Mouse (Mus musculus): Measurements from ENCODE around the gene Cenpe. TPM values are rescaled to one million over a fixed set of nuclear protein-coding genes. Genes with fewer than 3 reads are reported as not detected.
A peak's percentile ranks its signal among the peaks of the same experiment; 100 is the strongest.

Cenpe gene
- total RNA-seq, 2 experiments from 2014 or later = 1.00 to 1.5 TPM

DNA sequence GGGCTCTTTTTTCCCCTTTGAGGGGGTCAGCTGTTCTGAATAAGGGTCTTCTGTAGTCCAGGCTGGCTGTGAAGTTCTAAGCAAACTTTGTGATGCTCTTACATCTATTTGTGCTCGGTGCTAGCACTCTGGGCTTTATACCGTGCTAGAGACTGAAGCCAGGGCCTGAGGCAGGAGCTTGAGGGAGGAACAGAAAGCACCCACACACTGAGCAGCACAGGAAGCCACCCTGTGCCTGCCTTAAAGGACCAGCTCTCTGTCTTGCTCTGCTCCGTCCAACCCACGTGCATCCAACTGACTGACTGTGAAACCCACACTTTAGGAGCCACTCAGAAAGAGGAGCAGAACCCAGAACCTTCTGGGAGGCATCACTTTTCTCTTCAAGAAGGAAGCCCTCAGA lies 67.8 kb downstream of the Cenpe start:
- DNase-seq (ENCODE audit: low spot score in 2 of 2) = no peak
- intact Hi-C loops (cut with DNase I) = loop anchor here (5.0 to 10.0 kb wide), 2 partner anchors 452 to 595 kb away; no protein-coding TSS in a partner anchor

DNA sequence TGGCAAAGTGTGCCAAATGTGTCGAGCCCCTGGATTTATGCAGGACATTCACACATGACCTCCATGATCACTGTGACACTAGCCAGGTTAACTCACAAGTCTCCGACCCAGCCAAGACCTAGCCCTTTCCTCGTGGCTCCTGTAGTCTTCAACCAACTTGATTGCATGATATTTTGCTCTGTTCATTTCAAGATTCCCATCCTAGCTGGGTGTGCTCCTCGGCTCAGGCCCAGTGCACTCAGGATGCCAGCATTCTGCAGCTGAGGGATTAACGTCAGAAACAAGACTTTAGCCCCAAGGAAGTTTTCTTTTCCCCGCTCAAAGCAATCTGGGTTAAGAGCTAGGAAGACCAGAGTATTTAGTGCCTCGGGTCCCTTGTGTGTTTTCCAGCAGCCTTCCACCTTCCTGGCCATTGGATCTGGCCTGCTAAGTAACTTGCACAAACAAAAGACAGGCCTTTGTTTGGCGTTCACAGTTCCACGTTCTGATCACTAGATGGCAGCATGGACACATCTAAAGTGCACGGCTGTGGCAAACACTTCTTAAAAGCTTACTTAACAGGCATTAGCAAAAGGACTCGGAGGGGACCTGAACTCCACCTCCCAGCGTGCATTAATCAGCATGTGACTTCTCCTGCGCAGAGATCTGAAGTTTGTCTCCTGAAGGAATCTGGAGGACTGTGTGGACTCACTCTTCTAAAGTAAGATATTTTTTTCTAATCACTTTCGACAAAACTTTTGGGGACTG lies 68.5 kb downstream of the Cenpe start, which contains the start of gene Bdh2:
Bdh2 (plus strand) TSS at position 553 of the 747 bp plus-strand sequence.
- DNase-seq (ENCODE audit: low spot score in 2 of 2) = peak; percentile 47 to 70
- intact Hi-C loops (cut with DNase I) = loop anchor here (5.0 to 10.0 kb wide), 2 partner anchors 451 to 594 kb away; no protein-coding TSS in a partner anchor

DNA sequence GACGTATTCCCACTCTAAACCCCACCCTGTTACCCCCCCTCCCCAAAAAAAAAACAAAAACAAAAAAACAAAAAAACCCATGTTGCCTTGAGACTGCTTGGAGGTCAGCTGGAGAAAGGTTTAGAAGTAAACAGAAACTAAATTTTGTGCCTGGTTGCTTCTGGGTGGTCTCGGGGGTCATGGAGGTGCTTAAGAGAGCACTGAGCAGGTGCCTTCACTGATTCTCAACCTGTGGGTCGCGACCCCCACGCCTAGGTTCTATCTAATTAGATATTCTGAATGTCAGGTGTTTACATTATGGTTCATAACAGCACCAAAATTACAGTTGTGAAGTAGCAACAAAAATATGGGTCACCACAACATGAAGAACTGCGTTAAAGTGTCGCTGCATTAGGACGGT lies 69.4 kb downstream of the Cenpe start:
- intact Hi-C loops (cut with DNase I) = loop anchor here (5.0 to 10.0 kb wide), 2 partner anchors 451 to 593 kb away; no protein-coding TSS in a partner anchor

DNA sequence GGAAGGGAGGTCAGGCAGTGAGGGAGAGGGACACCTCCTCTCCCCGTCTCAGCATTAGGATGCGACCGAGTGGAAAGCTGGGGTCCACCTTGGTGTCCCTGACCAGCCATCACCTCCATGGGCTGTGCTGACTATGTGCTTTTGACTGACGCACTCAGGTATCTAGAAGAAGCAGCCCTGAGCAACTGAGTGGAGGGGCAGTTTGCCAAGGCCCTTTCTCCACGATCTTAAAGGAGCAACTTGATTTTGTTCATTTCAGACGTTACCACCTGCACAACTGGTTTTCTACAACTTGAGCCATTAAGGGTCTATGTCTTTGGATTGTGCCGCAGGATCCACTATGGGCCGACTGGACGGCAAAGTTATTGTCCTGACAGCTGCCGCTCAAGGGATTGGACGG lies 72.9 kb downstream of the Cenpe start:
- no peak for DNase-seq (ENCODE audit: low spot score in 2 of 2)
- intact Hi-C loops (cut with DNase I) = loop anchor here (10.0 kb wide), 1 partner anchor 590 kb away; no protein-coding TSS in a partner anchor

More for the DNA sequence above, 69.4 kb downstream of the Cenpe start:
- DNase-seq (ENCODE audit: low spot score in 2 of 2) = no peak

DNA sequence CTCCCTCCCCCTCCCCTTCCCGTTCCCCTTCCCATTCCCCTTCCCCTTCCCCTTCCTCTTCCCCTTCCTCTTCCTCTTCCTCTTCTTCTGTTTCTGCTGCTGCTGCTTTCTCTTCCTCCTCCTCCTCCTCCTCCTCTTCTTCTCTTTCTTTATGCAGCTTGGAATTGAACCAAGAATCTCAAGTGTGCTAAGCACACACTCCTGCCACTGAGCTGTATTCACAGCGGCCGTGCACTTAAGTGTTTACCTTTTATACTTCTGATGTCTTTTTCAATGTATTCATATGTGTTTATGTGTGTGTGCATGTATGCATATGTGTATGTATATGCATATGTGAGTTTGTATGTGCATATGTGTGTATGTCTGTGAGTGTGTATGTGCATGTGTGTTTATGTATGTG lies 73.5 kb downstream of the Cenpe start:
- intact Hi-C loops (cut with DNase I) = loop anchor here (10.0 kb wide), 1 partner anchor 589 kb away; no protein-coding TSS in a partner anchor
- no peak for DNase-seq (ENCODE audit: low spot score in 2 of 2)

DNA sequence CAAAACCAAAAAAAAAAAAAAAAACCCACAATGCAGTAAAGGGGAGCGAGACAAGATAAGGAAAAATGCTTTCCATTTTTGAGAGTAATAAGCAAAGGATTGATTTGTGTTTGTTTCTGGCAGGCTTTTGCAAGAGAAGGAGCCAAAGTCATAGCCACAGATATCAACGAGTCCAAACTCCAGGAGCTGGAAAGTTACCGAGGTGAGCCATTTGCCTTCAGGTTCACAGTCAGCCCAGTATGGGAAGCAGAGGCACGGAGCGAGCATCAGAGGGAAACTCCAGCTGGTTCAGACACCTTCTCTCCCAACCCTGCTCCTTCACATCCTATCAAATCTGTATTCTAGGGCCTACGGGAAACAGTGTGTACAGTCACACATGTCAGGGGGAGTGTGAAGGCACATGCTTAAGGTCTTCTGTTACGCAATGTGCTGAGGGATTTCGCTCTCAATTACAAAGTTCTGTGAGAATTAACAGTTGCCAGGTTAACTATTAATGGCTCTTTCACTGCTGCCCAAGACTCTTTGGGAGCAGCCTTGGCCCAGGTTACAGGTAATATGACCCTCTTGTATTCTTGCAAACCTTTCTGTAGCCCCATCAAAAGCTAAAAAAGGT lies 75.9 kb downstream of the Cenpe start:
- intact Hi-C loops (cut with DNase I) = loop anchor here (2.0 to 10.0 kb wide), 2 partner anchors 425 to 587 kb away; no protein-coding TSS in a partner anchor
- no peak for DNase-seq (ENCODE audit: low spot score in 2 of 2)

DNA sequence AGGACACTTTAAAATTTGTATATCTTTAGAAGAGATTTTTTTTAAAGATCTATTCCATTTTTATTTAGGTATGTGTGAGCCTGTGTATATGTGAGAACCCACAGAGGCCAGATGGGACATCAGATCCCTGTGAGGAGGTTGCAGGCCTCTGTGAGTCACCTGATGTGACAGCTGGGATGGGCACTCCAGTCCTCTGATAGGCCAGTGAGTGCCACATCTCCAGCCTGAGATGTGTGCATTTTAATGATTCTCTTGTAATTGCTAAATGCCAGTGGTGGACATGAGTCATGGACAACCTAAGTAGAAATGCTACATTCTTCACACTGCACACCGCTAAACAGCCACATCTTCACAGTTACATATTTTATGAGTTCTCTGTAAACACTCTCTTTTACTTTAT lies 76.8 kb downstream of the Cenpe start:
- intact Hi-C loops (cut with DNase I) = loop anchor here (2.0 to 10.0 kb wide), 2 partner anchors 424 to 586 kb away; no protein-coding TSS in a partner anchor
- DNase-seq (ENCODE audit: low spot score in 2 of 2) = no peak

DNA sequence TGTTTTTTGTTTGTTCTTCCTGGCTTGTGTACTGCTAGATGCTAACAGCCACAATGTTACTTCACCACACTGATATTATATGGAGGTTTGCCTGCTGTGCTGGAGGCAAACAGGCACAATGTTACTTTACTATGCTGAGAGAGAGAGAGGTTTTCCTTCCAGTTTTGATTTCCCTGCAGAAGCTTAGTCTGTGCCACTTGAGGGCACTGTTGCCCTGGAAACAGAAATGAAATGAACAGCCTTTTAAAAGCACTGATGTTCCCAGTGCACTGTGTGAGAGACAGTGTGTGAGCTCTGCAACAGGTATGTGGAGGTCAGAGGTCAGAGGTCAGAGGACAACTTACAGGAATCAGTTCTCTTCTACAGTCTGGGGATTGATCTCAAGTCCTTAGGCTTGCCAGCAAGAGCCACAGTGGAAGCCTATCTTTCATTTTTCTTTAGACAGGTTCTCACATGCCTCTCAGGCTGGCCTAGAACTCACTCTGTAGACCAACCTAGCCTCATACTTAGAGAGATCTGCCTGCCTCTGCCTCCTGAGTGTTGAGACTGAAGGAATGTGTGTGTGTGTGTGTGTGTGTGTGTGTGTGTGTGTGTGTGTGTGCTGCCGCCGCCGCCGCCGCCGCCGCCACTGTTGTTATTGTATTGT lies 78.0 kb downstream of the Cenpe start:
- peak; percentile 27 for DNase-seq (ENCODE audit: low spot score in 2 of 2)
- intact Hi-C loops (cut with DNase I) = loop anchor here (5.0 kb wide), 1 partner anchor 112 kb away; no protein-coding TSS in a partner anchor

DNA sequence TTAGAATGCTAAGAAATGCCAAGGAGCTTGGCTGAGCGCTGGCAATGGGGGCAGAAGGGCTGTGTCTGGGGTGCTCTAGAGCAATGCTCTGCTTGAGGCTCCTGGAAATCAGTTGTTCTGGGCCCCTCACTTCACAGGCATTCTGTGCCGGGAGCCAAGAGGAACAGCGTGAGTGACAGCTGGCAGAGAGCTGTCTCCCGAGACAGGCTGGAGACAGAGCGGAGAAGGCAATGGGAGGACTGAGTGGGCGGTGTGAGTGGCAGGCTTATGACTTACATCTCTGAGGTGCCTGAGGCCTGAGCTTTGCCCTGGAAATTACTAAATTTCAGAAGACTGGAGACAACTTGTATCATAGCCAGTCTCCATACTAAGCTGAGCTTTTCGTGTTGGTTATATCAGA lies 81.4 kb downstream of the Cenpe start:
- DNase-seq (ENCODE audit: low spot score in 2 of 2) = no peak
- intact Hi-C loops (cut with DNase I) = loop anchor here (5.0 kb wide), 1 partner anchor 109 kb away; no protein-coding TSS in a partner anchor

DNA sequence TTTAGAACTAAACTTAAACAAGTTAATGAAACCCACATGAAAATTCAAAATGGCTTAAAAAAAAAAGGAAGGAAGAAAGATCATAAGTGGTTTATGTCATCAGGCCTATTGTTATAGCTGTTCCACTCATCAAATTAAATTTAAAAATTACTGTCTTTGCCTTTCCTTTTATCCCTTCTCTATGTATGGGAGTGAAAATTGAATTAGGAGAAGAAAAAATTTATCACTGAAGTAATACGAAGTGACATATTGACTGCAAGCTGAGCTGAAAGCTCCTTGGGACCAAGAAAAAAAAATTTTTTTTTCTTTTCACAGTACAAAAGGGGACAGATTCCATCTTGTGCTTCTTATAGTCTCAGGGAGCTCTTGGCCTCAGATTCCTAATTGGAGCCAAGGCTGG lies 83.2 kb downstream of the Cenpe start:
- DNase-seq (ENCODE audit: low spot score in 2 of 2) = no peak

DNA sequence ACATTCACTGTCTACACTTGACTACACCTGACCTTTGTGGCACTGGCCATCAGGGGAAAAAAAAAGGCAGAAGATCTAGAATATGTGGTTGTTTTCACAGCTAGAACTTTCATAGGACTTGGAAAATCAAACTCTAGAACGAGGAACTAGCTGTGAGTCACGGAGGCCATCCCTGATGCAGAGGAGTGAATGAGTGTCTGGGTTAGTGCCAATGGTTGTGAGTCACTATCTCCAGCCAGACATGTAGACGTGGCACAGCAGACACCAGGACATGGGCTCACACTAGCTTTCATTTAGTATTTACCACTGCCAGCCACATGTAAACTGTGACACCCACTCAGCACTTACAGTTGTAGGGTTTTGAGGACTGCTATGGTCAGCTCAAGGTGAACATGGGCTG lies 86.2 kb downstream of the Cenpe start:
- intact Hi-C loops (cut with DNase I) = no loop called here
- DNase-seq (ENCODE audit: low spot score in 2 of 2) = peak; percentile 11 to 43

More for the DNA sequence above, 83.2 kb downstream of the Cenpe start:
- intact Hi-C loops (cut with DNase I) = no loop called here

DNA sequence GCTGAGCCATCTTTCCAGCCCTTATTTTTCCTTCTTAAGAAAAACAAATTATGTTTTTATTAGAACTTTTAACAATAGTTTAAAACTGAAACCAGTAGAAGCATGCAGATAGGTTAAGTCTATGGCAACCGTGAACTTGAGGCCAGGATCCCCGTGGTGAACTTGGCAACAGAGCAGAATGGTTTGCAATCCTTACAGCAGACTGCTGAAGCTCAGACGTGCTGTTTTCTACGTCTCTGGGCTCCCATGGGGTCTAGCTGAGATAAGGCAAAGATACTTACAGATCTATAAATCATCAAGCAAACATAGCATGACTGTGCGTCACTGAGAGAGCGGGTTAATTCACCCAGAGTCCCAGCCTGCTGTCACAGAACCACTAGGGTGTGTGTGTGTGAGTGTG lies 87.7 kb downstream of the Cenpe start:
- intact Hi-C loops (cut with DNase I) = no loop called here
- DNase-seq (ENCODE audit: low spot score in 2 of 2) = no peak

DNA sequence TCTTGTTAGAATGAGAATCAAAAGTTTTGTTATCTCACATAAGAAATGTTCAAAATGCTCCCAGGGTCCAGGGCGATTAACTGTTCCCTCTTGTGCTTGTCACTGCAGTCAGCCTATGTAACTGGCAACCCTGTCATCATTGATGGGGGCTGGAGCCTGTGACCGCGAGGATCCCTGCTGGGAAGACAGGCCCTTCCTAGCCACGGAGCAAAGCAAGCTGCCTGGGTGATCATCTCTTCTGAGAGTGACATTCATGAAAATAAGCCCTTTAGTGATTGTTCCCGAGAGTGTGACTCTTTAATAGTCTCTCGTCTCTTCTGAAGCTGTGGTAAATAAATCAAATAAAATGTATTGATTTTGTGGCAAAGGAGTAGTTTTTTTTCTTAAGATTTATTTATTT lies 91.7 kb downstream of the Cenpe start:
- intact Hi-C loops (cut with DNase I) = no loop called here
- no peak for DNase-seq (ENCODE audit: low spot score in 2 of 2)

DNA sequence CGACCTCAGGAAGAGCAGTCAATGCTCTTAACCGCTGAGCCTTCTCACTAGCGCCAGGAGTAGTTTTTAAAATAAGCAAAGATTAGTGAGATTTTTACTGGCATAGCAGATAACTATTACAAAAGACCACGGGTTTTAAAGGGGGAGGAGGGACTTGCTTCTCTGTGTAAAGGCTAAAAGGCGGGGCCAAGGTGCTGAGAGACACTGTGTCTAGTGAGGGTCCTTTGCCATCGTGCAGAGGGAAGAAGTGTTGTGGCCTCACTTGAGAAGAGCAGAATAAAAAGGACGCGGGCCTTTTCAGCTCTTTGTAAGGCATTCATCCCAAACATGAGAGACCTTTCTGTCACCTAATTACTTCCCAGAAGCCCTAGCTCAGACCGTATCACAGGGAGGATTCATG lies 92.2 kb downstream of the Cenpe start:
- no peak for DNase-seq (ENCODE audit: low spot score in 2 of 2)
- intact Hi-C loops (cut with DNase I) = no loop called here

DNA sequence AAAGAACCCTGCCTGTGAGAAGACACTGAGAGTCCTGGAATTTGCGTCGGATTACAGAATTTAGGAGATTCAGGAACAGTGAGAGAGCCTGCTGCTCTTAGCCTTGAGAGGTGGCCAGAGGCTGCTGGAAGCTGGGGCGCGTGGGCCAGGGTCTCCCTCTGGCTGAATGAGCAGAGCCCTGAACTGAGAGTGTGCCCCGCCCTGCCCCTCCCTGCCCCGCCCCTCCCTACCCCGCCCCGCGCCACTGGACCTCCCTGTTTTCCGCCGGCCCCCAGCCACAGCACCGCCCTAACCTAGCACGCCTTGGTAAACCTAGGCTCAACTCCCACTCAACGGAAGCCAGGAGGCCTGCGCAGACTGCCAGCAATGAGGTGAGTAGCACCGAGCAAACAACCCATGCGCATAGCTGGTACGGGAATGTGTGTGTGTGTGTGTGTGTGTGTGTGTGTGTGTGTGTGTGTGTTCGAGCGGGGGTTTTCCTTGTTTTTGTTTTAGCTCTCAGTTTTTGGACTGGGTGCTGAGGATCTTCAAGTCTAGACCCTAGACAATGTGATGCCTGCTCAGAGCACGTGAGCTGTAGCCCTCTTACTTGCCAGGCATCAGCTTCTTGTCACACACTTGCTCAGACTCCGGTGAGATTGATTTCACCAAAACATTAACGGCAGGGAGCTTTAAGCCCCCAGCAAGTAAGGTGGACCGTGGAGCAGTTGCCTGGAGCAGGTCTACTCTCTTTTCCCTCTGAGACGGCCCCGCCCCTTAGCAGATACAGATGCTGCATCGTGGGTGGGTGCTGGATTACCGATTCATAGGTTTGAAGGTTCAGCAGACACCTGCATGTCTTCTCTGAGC lies 95.3 kb downstream of the Cenpe start, which contains the start of gene Slc9b2:
Slc9b2 (plus strand) TSS at position 290 of the 849 bp plus-strand sequence.
- peak; percentile 12 to 29 for DNase-seq (ENCODE audit: low spot score in 2 of 2)
- intact Hi-C loops (cut with DNase I) = no loop called here

DNA sequence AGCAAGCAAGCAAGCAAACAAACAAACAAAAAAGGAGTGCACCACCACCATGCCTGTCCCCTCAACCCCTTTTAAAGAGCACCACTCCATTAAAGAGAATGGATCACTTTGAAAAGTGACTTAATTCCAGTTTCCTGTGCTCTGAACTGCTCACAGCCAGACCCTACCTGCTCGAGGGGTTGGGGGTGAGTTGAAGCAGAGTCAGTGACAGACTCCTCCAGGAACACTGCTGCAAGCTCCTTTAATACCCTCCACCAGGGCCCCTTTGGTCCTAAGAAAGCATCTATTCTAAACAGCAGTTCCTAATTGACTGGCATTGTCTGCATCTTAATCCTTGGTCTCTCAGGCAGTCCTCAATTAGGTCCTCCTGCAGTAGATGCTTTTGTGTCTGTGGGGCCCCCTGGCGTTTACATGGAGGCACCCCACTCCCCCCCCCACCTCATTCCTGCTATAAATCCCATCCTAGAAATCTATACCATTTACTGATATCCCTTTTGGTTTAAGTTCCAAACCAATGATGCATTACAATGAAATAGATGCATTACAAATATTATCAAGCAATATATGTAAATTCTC lies 100.7 kb downstream of the Cenpe start:
- intact Hi-C loops (cut with DNase I) = no loop called here
- no peak for DNase-seq (ENCODE audit: low spot score in 2 of 2)

DNA sequence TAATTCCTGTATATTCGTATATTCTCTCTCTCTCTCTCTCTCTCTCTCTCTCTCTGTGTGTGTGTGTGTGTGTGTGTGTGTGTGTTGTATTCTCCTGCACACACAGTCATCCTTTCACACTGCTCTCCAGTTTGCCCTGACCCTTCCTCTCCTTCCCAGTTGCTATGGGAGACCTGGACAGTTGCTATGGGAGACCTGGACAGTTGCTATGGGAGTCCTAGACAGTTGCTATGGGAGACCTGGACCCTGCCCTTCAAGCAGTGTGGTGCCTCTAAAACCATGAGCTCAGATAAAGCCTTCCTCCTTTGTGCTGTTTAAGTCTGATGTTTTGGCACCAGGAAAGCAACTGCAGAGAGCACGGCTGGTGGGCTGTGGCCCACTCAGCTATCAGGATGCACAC lies 101.4 kb downstream of the Cenpe start:
- DNase-seq (ENCODE audit: low spot score in 2 of 2) = no peak
- intact Hi-C loops (cut with DNase I) = no loop called here

DNA sequence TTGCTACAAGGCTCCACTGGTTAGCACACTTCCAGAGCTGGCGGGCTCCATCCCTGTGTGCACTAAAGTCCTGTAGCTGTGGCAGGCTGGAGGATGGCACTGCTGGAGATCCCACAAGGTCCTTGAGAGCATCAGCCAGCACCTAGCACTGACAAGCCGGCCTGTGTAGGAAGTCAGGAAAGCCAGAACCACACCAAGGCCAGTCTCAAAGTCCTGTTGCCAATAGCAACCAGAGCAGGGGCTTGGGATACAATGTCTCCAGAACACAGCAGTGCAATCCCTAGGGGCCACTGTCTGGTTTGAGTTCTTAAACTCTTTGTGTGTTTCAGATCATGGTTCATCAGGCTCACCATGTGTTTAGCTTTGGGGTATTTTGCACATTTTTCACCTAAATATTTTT lies 102.5 kb downstream of the Cenpe start:
- intact Hi-C loops (cut with DNase I) = no loop called here
- DNase-seq (ENCODE audit: low spot score in 2 of 2) = no peak
